Mouse (Mus musculus) cerebellum, adult (tissue): ENCODE data around the gene 1110017D15Rik.
"Not testable (repeated sequence)": the region's sequence is repeated elsewhere in the genome, so short reads cannot be mapped to it uniquely, and the experiment has no call there.

Source experiments
- ATAC-seq: cut with Nextera tagmentation; 2 replicates; pipeline ENCODE4 v1.9.2; 2017; ENCODE audit warnings: mild to moderate bottlenecking, moderate library complexity, mixed read lengths; ENCODE audit not compliant: insufficient number of reproducible peaks, low FRiP score, low TSS enrichment

Gene 1110017D15Rik

DNA sequence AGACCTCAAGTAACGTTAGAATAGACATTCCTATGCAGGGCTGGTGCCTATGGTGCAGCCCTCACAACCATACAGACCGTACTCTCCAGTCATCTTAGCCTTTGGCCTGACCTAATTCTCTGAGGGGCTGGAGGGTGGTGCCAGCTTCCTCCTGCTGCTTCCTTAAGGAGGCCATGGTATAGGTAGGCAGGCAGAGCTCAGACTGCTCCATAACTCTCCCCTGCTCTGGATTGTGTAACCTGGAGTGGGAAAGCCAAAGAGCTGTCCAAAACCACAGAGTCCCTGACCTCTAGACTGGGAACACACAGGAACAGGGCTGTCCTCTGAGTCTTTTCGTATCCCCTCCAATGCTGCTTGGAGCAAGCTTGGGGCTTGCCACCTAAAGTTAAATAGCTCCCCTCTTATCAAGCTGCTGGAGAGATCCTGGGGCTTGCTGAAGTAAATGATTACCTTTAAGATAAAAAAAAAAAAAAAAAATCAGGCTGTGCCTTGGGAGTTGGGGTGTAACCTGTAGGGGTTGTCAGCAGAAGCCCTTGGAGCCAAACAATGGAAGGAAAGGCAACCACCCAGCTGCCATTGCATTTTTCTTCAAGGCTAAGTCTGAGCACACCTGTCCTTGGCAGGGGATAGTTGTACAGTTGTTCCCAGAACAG lies 23.5 kb downstream of the 1110017D15Rik start:
- ATAC-seq = no peak

DNA sequence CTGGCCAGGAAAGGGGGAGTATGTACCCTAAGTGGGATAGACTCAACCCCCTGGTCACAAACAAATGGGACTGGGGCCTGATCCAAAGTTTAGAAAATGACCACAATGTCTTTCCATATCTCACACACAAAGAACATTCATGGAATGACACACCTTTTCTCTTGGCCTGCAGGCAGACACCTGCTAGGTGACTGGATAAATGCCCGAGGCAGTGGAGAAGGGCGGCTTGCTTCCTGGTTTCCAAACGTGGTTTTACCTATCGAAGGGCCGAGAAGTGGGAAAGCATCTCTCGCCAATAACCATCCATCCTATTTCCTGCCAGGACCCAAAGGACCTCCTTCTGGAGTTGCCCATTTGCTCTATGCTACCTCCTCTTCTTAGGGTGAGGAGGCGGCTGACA lies 24.2 kb downstream of the 1110017D15Rik start:
- no peak for ATAC-seq

DNA sequence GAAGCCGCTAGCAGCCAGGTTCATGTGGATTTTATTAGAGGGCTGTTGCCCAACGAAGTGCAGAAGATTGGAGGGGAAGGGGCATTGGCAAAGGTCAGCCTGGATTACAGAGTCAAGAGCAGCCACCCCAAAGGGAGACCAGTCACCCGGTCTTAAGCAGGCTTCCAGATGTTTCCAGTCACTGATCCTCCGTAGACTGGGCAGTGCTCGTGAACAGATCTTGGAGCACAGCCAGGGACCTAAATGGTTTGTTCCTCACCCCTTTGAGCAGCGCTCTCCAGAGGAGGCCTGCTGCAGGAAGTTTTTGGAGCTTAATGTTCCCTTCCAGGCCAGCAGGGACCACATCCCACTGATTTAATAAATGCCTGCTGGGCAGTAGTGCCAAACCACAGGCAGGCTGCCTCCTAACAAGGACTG lies 35.5 kb downstream of the 1110017D15Rik start:
- no peak for ATAC-seq

DNA sequence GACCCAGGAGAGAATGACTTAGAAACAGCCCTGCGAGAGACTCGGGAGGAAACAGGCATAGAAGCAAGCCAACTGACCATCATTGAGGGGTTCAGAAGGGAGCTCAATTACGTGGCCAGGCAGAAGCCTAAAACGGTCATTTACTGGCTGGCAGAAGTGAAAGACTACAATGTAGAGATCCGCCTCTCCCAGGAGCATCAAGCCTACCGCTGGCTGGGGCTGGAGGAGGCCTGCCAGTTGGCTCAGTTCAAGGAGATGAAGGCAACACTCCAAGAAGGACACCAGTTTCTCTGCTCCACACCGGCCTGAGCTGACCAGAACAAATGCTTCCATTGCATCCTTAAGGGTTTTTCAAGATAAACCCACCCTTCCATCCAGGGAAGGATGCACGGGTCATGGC lies 36.9 kb downstream of the 1110017D15Rik start:
- no peak for ATAC-seq

DNA sequence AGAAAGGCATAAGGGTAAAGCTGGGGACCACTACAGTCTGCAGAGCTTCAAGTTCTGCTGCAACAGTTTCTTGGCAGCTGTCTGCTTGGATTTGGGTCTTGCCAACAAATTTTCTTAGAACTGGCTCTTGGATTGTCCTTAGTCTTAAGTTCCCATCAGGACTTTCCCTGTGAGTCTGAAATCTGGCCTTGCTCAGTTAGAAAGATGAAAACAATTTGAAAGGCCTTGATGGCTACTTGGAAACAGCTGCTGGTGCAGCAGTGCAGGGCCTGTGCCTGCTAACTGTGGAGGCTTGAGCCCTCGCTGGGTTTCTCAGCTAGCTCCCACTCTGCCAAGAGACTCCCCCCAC lies 37.7 kb downstream of the 1110017D15Rik start:
- ATAC-seq = no peak

DNA sequence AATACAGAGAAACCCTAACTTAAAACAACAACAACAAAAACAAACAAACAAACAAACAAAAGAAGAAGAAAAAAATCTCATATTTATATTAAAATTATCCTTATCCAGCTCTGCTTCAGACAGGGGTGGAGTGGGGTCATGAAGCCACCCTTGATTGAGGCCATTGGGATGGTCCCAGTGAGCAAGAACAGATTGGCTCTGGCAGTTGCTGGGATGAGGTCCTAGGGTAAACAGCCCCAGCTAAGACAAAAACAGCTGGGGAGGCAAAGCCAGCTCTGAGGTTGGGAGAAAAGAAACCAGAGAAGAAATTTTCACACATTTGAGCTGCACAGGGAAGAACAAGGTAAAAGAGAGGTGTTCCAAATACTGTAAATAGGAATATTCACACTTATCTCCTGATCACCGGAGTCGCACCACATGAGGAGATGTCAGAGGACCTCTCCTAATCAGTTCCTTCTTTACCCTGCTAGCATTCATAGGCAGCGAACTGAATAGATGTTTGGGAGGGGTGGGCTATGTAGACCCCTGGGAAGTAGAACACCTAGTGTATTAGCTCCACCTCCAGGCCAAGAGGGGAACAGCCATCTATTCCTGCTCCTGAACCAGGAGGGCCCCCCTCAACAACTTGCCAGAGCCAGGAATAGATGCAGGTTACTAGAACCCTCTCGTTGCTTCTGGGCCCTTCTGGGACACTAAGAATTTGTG lies 38.2 kb downstream of the 1110017D15Rik start:
- ATAC-seq = no peak

DNA sequence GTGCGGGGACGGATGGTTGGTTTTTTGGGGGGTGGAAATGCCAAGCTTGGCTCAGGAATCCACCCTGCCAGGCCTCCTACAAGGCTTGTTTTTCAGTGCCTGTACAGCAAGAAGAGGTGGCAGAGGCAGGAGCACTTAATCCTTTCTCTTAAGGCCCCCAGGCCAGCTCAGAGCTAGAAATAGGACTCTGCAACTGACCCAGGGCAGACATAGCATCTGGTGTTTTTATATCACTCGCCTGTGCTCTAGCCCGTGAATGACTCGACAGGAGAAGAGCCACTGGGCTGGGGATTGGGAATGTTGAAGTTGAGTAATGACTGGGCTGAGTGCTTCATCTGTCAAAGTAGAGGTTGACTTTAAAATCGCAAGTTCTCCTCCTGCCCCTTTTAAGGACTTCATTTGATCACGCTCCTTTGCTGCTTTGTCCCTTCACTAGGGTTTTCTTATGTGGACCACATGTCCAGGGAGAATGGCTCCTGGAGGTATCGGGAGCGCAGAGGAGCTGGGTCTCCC lies 39.4 kb downstream of the 1110017D15Rik start:
- no peak for ATAC-seq

DNA sequence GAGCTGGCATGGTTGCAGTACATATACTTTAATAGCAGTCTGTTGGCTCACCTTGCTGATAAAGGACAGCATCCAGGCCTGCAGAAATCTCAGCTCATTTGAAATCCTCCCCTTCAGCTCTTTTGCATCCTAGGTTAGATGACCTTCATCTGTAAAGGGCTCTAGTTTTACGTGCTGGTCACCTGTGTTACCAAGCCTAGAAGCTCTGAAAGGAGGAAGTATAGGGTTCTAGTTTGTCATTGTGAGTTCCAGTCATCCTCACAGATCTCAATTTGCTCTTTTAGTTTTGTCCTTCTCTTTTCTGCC lies 45.8 kb downstream of the 1110017D15Rik start:
- ATAC-seq = no peak

DNA sequence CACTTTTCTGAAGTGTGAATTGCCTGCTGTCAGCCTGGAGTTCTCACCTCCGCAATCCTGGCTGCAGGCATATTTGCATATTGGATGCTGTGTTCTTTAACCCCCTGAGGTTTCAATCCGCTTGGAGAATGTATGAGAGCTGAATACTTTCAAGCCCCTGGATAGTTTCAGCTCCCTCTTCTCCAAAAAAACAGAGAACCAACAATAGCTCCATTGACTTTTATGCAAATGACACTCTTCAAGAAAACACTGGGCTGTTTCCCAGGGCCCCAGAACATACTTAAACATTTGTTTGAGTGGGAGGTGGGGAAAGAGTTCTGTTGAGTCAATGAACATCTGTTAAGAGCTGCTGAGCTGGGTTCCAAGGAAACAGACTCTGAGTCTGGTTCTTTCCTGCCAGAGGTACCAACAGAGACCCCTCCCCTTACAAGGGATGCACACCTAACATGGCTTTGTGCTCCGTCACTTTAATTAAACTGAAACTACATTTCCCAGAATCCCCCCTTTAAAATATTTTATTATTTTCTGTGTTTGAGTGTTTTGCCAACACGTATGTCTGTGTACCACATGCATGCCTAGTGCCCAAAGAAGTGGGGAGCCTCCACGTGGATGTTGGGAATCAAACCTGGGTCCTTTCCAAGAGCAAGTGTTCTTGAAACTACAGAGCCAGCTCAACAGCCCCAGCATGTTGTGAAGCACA lies 46.3 kb downstream of the 1110017D15Rik start:
- no peak for ATAC-seq

DNA sequence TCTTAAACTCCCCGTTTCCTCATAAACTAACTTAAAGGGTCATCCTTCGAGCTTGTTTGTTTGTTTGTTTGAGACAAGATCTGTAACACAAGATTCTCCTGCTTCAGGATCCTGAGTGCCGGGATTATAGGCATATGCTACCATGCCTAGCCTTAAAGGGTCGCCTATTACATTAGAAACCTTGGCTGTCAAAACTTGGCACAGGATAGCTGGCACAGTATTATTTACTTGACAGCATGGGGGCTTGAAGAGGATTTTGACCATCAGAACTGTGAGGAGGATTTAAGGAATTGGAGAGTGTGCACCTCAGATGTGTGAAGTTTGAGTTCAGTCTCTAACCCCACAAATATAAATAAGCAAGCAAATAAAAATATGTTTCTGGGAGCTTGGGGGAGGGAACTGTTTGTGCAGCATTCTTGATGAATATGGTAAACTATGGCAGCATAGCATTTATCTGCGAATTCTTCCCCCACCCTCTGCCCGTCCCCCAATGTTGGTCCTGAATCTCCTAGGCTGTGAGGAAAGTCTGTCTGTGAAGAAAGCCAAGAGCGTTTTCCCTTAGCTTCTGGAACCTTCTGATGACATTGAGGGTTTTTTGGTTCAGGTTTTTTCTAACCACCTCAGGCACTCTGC lies 47.0 kb downstream of the 1110017D15Rik start:
- no peak for ATAC-seq

DNA sequence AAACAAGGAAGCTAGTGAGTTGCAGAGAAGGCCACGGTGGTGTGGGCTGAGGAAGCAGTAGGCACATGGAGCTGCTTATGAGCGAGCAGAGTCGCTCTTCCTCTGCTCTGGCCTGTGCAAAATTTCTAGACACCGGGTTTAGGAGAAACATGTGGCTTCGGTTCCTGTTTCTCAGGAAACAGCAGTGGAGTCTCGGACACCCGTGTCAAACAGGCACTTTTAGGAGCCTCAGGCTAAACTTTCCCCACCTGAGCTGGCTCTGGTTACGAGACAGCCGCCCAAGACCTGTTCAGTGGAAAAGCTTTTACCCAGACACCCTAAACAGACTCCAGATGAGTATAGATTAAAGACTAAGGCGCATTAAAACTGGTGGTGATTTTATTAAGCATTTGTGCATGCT lies 47.9 kb downstream of the 1110017D15Rik start:
- ATAC-seq = no peak

DNA sequence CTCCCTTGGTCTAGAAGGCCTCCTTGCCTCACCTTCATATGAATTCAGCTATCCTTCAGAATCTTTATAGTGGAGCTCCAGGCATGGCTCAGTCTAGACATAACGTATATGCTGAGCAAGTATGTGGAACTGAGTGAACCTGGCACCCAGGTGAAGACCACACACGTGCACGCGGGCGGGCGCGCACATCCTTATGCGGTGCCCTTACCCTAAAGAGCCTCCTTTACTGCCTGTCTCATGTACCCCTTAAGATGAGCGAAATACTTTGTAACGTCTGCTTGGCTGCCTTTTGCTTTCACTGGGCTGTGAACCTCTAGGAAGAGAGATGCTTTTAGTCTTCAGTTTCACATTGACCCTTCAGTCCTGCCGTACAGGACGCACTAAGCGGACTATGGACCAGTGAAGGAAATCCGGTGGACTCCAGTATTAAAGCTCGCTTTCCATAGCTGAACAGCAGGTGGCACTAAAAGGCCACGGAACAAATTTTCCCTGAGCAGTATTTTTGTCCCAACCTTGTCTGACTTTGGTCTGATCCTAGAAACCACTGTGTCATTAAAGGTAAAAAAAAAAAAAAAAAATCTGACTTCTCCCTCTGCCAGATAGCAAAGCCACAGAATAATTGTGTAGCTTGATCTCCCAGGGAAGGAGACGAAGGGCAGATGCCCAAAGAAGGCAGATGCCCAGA lies 48.6 kb downstream of the 1110017D15Rik start:
- no peak for ATAC-seq

DNA sequence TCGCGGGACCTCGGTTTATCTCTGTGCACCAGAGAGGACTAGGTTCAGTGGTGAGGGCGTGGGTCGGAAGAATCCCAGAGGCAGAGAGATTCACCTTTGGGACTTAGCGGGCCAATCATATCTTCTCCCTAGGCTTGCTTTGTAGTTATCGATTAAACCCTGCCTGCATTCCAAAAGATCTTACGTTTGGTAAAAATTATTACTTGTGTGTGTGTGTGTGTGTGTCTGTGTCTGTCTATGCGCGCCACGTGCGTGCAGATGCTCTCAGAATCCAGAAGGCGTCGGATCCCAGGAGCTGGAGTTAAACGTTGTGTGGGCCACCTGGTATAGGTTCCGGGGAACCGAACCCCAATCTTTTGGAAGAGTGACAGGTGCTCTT lies 51.9 kb downstream of the 1110017D15Rik start:
- ATAC-seq = no peak

DNA sequence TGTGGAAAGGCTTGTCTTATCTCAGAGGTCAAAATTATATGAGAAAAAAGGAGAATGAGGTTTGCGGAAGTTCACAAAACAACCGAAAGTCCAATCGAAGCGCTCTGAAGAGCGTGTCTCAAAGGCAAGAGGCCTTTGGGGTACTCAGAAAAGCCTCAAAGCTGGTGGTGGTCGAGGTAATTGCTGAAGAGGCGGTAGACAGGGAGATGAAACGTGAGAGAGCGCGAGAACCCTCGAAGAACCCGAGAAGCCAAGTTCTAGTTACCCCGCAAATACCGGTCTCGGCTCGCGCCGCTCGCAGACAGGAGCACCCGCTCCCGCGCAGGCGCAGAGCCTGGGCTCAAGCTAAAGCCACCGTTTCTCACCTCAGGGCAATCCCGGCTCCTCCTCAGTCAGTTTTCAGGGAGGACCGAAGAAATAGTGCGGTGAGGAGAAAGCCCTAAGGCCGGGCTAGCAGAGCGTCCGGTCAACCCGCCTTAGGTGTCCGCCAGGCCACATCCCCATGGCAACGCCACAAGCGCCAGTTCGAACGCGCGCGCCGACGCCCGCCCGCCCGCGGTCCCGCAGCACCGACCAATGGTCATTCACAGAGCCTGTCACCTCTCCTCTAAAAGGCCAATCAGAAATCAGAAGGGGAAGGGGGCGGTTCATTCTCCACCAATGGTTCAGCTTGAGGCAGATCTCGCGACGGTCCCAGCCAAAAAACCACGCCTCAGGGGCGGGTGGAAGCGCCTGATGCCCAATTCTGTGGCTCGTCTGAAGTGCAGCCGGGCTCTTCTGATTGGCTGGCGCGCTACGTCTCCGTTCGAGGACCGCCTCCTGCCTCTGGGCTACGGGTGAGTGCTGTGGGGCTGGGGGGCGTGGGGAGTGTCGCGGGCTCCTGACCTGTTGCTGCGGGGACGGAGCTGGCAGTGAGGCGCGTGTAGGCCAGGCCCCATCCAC lies 52.5 kb downstream of the 1110017D15Rik start, which contains the start of the genes Kif24 and Nudt2:
Gene Kif24 (minus strand): TSS at position 543 of the 942 bp plus-strand sequence.
Gene Nudt2 (plus strand): TSS at position 807 of the 942 bp plus-strand sequence.
- ATAC-seq = peak; percentile 99

DNA sequence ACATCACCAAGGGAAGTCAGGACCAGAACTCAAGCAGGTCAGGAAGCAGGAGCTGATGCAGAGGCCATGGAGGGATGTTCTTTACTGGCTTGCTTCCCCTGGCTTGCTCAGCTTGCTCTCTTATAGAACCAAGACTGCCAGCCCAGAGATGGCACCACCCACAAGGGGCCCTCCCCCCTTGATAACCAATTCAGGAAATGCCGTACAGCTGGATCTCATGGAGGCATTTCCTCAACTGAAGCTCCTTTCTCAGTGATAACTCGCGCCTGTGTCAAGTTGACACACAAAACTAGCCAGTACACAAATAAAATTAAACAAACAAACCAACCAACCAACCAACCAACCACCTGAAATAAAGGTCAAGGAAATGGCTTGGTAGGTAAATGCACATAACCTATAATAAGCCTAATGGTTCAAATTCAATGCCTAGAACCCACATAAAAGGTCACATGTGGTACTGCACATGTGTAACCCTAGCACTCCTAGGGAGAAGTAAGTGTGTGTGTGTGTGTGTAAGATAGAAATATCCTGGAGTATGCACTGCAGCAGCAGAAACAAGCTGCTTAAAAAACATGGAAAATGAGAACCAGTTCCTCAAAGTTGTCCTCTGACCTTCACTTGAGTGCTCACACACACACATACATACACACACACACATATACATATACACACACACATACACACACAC lies 53.9 kb downstream of the 1110017D15Rik start:
- ATAC-seq = not testable (repeated sequence)

DNA sequence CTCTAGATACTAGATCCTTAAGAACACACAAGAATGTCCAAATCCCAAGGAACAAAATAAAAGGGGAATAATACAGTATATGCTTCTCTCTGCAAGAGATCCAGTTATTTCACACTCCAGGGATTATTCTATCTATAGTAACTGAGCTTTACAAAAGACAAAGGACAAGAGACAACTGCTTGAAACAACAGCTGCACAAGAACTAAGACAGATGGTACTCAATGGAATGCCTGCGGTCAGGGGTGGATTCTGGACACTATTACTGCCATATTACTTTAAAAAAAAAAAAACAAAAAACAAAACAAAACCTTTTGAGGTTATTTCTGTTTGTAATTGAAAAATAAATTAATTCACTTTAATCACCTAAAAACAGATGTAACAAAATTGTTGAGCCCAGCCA lies 56.4 kb downstream of the 1110017D15Rik start:
- ATAC-seq = no peak
